Mouse (Mus musculus) cerebellum, adult 9-10 months (tissue): Measurements from ENCODE around the gene Me3.
A peak's percentile ranks its signal among the peaks of the same experiment; 100 is the strongest.
"Not testable (repeated sequence)": the region's sequence is repeated elsewhere in the genome, so short reads cannot be mapped to it uniquely, and the experiment has no call there.

ENCODE experiments used
- DNase-seq: peaks from one replicate; pipeline ENCODE4 v3.0.0; 2022

Gene Me3

DNA sequence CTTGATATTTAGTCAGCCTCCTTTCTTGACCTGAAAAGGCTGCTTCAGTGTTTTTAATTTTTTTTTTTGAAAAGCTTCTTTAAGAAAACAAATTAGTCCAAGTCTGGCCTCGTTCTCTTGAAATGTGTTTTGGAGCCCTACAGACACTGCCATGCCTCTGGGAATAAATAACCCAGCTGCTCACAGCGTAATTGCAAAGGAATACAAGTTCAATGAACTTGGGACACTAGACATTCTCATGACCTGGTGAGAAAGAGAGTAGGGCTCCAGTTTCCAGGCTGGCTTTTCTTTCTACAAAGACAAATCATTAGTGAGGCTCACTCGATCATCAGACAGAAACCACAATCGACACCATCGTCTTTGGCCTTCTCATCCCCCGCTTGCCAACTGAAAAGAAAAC lies 37.3 kb downstream of the Me3 start:
- no peak for DNase-seq

DNA sequence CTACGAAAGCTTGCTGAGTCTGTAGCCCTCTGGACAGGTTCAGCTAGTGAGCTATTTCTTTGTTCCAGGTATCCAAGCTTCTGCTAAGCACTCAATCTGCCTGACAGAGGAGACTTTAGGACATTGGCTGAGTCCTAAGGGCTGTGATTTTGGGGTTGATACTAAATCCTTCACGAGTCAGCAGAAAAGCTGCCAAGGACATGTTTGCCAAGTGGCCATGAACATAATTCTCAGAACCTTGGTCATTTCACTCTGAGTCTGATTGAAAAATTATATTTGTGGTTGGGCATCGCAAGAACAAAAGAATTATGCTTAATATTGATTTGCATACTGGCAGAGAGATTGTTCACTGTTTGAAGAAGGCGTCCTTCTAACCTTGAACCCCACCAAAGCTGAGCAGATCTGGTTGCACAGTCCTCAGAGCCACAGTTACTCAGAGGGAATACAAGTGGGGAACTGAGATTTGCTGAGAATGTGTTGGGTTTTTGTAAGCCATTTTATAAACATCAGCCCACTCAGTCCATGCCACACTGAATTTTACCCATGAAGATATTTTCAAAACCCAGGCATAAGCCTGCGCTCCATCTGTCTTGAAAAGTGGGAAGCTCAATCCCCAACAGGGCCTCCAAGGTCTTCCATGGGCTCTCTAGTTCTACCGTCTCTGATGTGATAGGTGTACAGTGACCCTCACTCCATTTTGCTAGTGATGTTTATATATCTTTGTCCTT lies 39.1 kb downstream of the Me3 start:
- DNase-seq = no peak

DNA sequence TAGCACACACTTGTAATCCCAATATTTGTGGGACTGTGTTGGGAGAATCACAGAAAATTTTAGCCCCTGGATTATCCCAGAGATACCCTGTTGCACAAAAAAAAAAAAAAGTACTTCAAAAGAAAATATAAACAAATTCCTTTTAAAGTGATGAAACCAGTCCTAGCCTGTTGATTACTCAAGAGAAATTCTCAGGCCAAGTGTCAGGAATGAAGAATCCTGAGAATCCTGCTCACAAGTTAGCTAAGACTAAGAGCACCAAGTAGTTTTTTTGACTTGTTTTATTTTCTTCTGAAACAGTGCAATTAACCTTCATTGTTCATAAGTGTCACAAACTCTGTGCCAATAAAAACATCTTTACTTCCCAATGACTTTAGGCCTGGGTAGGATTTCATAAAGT lies 44.0 kb downstream of the Me3 start:
- DNase-seq = no peak

DNA sequence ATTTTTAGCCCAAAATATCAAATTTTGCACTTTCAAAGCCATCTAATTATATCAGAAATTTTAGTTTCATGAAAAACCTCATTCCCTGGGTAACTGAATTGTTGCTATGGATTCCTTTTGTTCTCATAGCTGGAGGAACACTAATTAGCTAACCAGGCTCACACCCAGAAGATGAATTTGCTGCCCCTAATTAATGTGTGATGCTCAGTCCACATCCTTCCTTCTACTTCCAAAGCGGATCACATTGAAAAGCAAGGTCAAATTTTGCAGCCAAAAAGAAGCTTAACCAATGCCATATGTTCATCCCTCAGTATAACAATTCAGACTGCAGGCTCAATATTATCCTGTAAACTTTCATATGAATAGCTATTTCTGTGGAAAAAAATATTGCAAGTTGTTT lies 45.7 kb downstream of the Me3 start:
- no peak for DNase-seq

DNA sequence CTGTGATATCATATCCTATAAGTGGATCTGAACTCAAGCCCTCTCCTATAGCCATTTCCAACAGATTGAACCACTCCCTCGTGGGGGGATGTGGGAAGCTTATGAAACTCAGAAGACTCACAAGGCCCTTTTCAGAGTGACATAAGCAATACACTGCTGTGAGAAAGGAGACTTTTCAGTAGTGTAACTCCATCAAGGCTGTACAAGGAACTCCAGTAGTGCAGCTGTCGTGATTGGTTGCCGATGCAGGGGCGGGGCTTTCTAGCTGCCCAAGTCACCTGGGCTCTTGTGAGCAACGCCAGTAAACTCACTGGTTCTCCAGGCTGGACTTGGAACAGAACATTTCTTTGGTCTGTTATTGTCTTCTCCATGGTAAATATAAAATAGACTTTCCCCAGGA lies 46.5 kb downstream of the Me3 start:
- DNase-seq = no peak

DNA sequence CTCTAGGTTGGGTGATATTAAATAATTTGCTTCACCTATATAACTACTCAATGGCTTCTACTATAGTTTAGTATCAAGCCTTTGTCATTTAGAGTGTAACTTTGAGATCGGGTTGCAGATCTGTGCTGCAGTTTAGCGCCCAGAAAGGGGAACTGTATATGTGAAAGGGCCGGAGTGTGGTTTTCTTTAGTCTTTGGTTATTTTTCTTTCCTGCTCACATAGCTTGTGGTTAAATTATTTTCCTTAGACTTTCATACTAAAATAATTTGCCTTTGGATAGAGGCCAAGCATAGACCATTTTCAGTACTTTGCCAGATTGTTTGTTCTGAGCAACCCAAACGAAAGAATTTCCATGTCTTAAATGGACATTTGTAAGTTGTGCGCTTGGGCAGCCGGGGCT lies 46.9 kb downstream of the Me3 start:
- no peak for DNase-seq

DNA sequence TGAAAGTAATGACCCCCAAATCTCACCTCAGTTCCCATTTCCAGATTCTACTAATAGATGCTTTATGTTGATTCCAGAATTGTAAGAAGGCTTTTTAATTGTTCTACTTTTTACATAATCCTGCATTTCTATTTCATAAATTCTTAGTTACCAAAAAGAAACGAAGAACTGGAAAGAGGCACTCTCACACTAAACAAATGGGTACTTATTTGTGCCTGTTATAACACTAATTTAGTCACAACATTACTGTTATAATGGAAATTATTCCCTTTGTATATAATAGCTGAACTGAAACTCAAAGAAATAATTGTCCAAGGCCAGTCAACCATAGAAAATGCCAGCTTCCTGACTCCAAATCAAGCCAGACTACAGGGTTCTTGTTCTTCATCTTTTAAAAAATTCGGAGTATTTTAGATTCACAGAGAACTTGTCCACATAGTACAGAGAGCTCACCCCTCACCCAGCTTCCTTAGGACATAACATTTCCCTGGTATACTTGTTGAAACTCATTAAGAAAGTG lies 47.5 kb downstream of the Me3 start:
- DNase-seq = no peak

DNA sequence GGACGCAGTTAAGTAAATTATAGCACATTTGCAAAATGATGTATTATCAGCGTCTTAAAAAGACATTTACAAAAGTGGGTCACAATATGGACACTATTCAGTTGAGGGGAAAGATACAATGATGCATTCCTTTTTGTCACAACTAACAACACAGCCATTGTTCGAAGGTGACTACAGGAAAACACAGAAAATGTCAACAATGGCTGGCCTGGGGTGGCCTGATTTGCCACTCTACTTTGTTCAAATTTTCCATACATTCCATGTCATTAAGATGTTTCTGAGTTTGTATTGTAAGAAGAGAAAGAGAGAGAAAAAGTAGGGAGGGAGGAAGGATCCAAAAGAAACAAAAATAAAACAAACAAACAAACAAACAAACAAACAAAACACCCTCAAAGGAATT lies 48.7 kb downstream of the Me3 start:
- no peak for DNase-seq

DNA sequence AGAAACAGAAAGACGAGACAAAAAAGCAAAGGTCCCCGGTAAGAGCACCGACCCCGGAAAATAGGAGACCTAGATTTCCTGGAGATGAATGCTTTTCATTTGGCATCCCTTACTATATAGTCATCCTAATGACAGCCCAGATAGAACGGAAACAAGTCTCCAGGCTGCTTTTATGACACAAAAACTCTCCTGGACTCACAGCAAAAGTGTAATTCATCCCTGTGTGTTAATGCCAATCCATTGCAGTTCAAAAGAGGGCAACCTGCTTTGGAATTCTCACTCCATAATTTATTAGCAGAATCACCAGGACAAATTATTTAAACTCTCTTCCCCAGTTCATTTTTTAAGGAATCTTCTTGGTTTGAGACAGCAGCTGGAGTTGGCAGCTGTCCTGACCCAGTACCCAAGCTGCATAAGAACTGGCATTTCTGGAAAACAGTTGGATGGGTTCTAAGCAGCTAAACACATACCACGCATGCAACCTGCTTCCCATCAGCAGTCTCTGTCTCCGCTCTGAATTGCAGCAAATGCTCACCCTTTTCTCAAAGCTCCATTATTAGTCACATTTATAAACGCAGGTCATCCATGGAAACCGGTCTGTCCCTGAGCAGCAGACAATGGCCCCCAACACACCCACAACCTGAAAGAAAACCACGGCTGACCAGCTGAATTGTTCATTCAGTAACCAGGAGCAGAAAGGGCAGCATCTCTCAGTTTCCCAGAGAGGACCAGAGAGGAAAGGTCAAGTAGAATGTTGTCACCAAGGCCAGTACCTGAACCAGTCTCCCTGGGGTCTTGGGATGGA lies 49.7 kb downstream of the Me3 start:
- no peak for DNase-seq

DNA sequence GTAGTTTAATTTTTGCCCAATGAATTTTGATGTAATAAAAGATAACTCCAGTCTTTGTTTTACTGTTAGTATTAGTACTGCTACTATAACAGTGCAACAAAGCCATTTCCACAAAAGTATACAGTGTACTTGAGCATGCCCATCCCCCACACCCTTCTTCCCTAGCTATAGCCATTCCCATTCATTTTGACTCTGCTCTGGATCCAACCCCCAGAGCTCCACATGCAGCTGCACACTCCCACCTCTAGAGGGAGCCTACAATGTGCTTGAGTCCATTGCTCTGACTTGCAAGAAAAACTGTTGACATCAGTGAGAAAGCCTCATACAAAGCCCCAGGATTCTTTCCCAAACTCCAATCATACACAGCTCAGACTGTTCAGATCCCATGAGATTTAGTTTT lies 66.0 kb downstream of the Me3 start:
- peak; percentile 42 for DNase-seq

DNA sequence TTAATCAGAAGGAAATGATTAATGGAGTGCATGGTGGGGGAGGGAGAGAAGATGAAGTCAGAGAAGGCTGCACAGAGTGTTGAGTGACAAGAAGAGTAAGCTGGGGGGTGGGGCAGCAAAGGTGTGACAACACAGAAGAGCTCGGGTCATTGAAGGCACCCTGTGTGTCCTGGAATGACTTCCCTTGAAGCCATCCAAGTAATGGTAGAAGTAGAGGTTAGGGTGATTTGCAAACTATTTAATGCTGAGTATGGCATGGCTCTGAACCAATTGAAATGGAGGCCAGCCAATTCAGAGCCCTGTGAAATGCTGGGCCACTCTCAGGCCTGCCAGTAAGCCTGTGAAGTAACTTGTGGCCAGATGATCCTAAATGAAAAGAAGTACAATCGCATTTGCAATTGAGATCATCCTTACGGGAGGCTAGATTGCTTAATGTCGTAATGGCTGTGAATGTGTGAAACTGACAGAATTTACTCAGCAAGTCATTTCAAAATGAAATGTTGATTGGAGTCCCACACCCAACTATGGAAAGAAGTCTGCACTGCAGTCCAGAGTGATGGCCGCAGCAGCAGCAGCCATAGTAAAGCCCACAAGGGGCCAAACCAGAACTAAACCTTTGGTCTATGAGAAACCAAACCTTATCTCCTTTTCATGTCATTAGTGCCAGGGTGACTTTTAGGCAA lies 67.6 kb downstream of the Me3 start:
- DNase-seq = peak; percentile 63

DNA sequence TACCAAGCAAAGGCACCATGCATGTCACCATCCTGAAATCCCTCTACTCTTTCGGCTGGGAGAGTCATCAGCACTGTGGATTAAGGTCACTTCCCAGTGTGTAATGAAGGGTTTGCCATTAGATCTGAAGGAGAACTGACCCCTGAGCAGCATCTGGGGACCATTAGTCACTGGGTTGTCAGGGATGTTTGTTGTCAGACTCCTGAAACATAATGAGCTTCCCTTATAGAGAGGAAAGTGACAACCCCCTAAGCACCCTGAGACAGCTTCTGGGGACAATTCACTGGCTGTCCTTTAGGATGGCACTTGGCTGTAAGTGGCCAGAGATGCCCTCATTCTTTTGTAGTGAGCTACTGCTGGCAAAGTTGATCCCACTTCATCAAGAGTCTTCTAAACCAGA lies 68.3 kb downstream of the Me3 start:
- no peak for DNase-seq

DNA sequence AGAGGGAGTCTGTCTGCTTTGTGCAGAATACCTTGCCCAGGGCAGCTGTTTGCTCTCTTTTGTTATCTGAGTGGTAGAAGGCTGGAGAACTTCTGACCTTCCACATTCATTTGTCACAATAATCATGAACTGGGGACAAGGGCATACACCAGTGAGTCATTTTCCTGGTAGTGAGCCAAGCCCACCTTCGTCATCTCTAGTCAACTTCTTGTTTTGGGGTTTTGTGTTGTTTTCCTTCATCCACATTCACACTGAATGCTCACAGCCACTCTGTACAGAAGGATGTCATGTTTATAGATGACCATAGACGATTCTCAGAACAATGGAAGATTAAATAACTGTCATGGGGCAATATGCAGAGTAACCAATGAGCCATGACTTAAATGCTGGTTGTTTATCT lies 78.6 kb downstream of the Me3 start:
- no peak for DNase-seq

DNA sequence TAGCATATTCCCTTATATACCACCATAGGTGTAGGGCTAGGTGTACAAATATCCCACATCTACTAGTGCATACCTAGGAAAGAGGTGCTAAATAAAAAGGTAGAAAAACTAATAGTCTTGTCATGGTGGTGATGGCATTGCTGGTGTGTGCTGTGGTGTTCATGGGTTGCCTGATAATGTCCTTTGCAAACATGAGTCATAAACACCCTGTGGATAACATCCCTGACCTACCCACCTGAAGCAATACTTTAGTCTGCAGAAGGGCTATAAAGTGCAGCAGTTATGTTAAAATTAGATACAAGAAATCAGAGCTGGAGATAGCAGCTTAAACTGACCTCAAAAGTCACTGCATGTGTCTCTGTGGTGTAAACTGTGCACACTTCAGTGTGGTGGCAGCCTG lies 80.9 kb downstream of the Me3 start:
- DNase-seq = no peak

DNA sequence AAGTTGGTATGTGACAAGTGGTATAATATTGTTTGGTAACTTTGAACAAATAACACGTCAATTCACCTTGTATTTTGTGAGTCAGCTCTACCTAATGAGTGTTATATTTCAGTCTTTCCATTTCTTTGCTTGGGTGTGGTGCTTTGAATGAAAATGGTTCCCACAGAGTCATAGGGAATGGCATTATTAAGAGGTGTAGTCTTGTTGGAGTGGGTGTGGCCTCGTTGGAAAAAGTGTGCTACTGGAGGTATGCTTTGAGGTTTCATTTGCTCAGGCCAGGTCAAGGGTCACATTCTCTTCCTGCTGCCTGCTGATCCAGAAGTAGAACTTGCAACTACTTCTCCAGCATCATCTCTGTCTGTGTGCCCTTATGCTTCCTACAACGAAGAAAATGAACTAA lies 84.0 kb downstream of the Me3 start:
- DNase-seq = no peak

DNA sequence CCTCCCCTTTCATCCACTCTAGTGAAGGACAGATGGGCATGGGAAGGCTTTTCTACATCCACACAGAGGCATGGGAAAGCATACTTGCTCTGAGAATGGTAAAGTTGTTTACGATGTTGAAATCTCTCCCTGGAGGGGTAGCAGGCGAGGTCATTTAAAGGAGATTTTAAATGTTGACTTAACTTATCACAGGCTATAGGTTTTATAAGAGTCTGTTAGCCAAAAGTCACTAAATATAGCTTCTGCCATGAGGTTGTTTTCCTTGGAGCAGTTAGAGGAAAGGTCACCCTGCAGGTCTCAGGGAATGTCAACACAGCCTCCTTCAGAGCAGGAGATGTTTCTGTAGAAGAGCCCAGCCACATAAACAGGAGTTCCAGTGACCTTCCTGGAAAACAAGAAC lies 85.3 kb downstream of the Me3 start:
- DNase-seq = no peak

DNA sequence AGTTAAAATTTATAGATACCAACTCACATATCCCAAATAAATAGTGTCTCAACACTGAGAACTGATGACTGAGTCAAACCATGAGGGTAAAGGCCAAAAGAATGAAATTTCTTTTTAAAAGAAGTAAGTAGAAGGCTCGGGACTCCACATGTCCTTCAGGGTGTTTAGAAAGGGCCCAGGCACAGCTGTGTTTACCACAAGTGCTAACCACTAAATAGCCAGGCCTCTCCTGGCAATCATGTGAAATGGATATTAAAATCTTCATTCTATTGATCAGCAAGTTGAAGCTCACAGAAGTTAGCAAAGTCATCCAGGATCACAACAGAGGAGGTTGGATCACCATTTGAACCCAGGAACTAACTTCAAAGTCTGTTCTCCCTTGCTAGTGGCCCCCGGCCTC lies 86.1 kb downstream of the Me3 start:
- no peak for DNase-seq

DNA sequence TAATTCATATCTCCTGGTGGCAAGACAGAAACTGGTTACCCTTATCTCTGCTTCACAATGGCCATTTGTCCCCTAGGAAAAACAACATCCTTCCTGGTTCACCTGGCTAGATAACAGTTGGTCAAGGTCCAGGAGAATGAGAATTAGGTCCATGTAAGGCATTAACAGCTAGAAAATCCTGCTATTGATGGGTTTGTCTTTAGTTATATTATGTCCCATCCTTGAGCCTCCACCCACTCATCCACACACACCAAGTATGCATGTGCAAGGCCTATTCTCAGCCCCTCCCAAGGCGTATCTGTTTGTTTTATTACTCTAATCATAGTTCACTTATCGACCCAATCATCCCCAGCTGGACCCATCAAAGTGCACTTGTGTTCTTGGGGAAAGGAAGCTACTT lies 88.1 kb downstream of the Me3 start:
- DNase-seq = no peak

DNA sequence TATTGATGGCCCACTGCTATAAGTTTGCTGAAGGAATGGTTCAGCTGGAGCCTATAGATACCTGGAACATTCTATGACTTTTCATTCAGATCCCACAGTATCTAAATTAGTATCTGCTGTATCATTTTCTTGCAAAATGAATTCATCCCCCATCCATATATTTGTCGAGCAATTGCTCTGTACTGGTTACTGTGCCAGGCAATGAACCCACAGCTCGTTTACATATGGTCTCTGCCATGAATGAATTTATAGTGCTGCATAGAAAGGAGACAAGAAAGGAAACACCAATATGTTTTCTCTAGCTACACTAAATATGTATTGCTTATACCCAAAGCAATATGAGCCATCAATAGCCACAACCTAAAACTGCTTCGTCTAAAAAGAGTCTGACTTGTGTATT lies 94.5 kb downstream of the Me3 start:
- no peak for DNase-seq

DNA sequence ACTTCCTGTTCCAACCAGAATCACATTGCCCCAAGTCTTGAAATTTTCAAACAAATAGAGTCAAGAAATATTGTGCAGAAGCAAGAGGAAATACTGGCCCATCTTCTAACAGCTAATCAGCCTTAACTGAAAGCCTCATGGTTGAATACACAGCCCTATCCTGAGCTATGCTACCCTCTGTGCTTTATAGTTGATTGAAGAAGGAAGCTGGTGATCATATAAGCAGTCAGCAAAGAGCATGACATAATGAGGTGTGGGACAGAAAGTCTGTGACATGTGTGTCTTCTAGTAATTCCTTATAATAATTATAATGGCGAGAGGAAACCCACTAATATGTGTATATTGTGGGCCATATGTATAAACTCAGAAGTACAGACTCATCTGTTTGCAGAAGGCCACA lies 95.4 kb downstream of the Me3 start:
- DNase-seq = no peak

DNA sequence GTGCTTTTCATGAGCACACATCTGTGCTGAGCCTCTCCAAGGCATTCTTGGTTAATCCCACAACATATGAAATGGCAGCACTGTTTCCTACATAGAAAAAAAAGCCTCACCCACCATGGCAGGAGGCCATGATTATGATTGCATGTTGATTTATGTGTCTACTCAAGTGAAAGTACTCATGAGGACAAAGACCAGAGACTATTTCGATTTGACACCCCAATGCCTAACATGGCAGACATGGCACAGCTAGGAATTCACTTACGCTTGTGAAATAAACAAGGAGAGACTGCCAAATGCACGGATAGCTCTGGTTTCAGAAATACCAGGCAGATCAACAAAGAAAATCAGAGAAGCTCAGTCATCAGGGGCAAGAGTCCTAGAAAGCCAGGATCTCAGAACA lies 96.2 kb downstream of the Me3 start:
- DNase-seq = no peak

DNA sequence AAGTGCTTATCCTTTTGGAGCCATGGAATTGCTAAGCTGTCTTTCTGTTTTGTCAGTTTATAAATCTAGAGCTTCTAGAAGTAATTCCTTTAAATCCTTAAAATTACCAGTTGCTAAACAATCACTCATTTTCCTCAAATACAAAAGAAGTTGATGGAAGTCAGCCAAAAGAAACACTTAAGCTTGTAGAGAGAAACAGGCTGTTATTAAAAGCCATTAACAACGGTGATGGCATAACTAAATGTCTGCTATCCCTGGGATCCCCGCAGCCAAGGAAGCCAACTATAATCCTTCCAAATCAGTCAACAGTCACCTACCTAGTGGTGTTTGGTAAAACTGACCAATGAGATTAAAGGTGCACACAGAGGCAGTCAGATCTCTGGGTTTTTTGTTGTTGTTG lies 98.3 kb downstream of the Me3 start:
- no peak for DNase-seq

DNA sequence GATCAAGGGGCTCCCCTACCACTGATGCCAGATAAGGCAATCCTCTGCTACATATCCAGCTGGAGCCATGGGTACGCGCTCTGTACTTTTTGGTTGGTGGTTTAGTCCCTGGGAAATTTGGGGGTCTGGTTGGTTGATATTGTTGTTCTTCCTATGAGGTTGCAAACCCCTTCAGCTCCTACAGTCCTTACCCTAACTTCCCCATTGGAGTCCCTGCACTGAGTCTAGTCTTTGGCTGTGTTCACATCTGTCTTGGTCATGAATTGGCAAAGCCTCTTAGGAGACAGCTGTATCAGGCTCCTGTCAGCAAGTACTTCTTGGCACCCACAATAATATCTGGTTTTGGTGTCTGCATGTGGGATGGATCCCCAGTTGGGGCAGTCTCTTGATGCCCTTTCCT lies 98.9 kb downstream of the Me3 start:
- DNase-seq = not testable (repeated sequence)

DNA sequence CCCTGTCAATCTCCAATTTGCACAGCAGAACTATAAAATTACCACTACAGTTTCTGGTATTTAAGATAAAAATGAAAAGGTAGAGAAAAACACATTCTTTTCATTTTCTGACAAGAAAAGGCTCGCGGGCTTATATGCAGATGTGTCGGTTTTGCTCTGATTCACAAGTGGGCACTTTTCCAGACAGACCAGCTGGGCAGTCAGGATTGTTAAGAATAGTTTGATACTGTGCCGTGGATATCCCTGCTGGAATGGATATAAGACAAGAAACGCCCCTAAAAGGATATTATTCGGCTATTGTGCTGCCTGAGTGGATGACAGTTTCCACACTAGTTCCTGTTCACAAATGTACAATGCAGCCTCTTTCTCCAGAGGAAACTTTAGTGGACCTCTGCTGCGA lies 116.2 kb downstream of the Me3 start:
- DNase-seq = no peak
